Mouse (Mus musculus) ES-Bruce4 (cell line): ENCODE data around the gene Map1b.

Experiments
- CTCF ChIP-seq: IDR thresholded peaks from one replicate; pipeline ENCODE4 v1.8.1; 2011; ENCODE audit warnings: low read depth, low read length
- EP300 ChIP-seq: IDR thresholded peaks from 2 replicates; pipeline ENCODE4 v1.6.1; 2011; ENCODE audit warnings: low read depth, low read length; ENCODE audit not compliant: insufficient read depth
- POLR2A ChIP-seq: IDR thresholded peaks from one replicate; pipeline ENCODE4 v1.8.1; 2011; ENCODE audit warnings: low read length; ENCODE audit not compliant: insufficient read depth

- TF ChIP-seq CTCF, result no peak
- TF ChIP-seq POLR2A, result no peak
- TF ChIP-seq EP300, result peak; percentile 40; the same call in 1 of the 2 replicates
Measured at GRCm38 (mm10) chr13:99413481-99414351, 102.6 kb downstream of the Map1b start.
